Mouse (Mus musculus) hindbrain, embryonic 12.5 days (tissue): Measurements from ENCODE around the gene Bnc2. TPM values are rescaled to one million over a fixed set of nuclear protein-coding genes. Genes with fewer than 3 reads are reported as not detected.

Experiments used
- ATAC-seq: fragments of 200-750 bp; cut with Nextera tagmentation; 2 replicates; pipeline ENCODE4 v1.8.0; 2017; ENCODE audit warnings: moderate TSS enrichment; ENCODE audit not compliant: low FRiP score
- H3K27ac ChIP-seq: fragments of 300-500 bp; sonication (generic); 2 replicates; pipeline ENCODE4 v1.5.1; 2016; ENCODE audit warnings: mild to moderate bottlenecking
- H3K27me3 ChIP-seq: fragments of 300-500 bp; sonication (generic); 2 replicates; pipeline ENCODE4 v1.6.1; 2016; ENCODE audit warnings: mild to moderate bottlenecking
- H3K36me3 ChIP-seq: fragments of 300-500 bp; sonication (generic); 2 replicates; pipeline ENCODE4 v1.6.1; 2016; ENCODE audit warnings: mild to moderate bottlenecking
- H3K4me1 ChIP-seq: fragments of 300-500 bp; sonication (generic); 2 replicates; pipeline ENCODE4 v1.6.1; 2016
- H3K4me2 ChIP-seq: fragments of 300-500 bp; sonication (generic); replicated peaks from 2 replicates; pipeline ENCODE4 v1.6.1; 2016; ENCODE audit warnings: mild to moderate bottlenecking
- H3K4me3 ChIP-seq: fragments of 300-500 bp; sonication (generic); 2 replicates; pipeline ENCODE4 v1.5.1; 2016; ENCODE audit warnings: mild to moderate bottlenecking
- H3K9ac ChIP-seq: fragments of 300-500 bp; sonication (generic); 2 replicates; pipeline ENCODE4 v1.6.1; 2016; ENCODE audit warnings: mild to moderate bottlenecking, moderate library complexity
- H3K9me3 ChIP-seq: fragments of 300-500 bp; sonication (generic); replicated peaks from 2 replicates; pipeline ENCODE4 v1.6.1; 2016; ENCODE audit warnings: mild to moderate bottlenecking
- WGBS: fragments of 180-500 bp; shearing (Covaris S2); methylation state at CpG from one replicate; pipeline ENCODE4 v1.1.7; 2016; 5-methylcytosine and 5-hydroxymethylcytosine counted together
- polyA plus RNA-seq: library from polyadenylated mRNA; unstranded; fragments of >200 nt; fragmentation: Nextera tagmentation; extraction: Ambion mirVana; gene quantifications from 2 replicates; pipeline ENCODE4 v1.2.1, GENCODE M21; 2016

Gene Bnc2
- polyA plus RNA-seq: 19.2 and 27.1 TPM in 2 replicates

DNA sequence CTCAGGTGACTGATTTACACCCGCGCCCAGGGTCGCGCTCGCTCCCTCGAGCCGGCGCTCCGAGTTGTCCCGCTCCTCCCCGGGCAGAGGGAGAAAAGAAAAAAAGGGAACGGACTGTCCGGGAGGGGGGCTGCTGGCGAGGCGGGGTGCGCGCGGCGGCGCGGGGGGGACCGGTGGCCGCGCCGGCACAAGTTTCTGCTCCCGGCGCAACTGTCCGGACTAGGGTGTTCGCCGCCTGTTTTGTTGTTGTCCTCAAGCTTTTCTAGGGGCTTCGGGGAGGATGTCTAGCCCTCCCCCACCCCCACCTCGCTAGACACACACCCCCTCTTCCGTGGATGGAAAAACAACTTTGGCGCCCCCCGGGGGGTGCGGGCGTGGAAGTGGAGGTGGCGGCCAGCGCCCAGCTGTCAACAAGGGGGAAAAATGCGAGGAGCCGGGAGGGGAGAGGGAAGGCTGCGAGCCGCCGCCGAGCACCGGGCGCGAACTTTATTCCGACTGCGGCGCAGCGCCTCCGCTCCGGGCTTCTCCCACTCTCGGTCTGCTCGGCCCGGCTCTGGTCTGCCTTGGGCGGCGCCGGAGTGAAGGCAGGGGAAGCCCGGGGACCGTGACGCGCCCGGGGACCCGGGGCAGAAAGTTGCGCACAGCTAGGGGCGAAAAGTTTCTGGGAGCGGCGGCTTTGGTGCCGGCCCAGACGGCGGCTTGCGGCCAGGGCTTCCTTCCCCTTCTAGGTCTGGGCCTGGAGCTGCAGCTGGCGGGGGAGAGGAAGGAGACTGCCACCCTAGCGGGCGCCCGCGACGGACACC, at the start of gene Bnc2:
Gene Bnc2 (minus strand): TSS at position 105 of the 803 bp plus-strand sequence.
- peak within 1 kb of the TSS; percentile 96 for H3K4me2 ChIP-seq
- peak; percentile 55 for ATAC-seq
- H3K4me1 ChIP-seq: peaks cover 19% of the 10 kb centered on the region
- H3K9me3 ChIP-seq: no peaks in the 10 kb centered on the region
- peak within 1 kb of the TSS; percentile 70 for H3K27ac ChIP-seq
- H3K27me3 ChIP-seq: peaks cover 70% of the 10 kb centered on the region
- H3K9ac ChIP-seq: peak within 1 kb of the TSS; percentile 60
- no peaks in the 10 kb centered on the region for H3K36me3 ChIP-seq
- H3K4me3 ChIP-seq: peak within 1 kb of the TSS; percentile 65
- under 1% methylated on average over 73 of the region's 80 CpGs for whole genome bisulfite sequencing

DNA sequence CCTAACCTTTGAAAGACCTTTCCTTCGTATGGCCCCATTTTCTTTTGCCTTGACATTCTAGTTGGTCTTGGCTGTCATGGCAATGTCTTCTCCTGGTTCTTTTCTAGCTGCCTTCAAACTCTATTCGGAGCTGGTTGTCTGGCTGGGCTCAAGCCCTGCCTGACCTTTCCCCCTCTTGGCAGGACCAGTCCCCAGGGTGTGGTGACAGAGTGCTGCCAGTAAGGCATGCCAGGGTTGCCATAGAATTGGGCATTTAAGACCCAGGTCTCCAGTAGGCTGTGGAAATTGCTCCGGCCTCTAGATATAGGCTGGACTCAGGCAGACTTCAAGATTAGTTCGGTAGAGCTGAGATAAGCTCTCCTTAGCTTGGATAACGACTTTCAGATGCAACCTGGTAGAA, 32.9 kb upstream of the Bnc2 start:
- Histone ChIP-seq H3K4me2 (no peak overlapping the region), H3K27ac (no peak overlapping the region), H3K4me1 (no peaks in the 10 kb centered on the region), H3K36me3 (no peaks in the 10 kb centered on the region), H3K9ac (no peak overlapping the region), H3K9me3 (no peaks in the 10 kb centered on the region), H3K4me3 (no peak overlapping the region), H3K27me3 (0 out of 2 replicates have a peak, but pooled peaks cover 3% of the 10 kb centered on the region)
- ATAC-seq: no peak
- 81% methylated on average over 5 of the region's 5 CpGs for WGBS

DNA sequence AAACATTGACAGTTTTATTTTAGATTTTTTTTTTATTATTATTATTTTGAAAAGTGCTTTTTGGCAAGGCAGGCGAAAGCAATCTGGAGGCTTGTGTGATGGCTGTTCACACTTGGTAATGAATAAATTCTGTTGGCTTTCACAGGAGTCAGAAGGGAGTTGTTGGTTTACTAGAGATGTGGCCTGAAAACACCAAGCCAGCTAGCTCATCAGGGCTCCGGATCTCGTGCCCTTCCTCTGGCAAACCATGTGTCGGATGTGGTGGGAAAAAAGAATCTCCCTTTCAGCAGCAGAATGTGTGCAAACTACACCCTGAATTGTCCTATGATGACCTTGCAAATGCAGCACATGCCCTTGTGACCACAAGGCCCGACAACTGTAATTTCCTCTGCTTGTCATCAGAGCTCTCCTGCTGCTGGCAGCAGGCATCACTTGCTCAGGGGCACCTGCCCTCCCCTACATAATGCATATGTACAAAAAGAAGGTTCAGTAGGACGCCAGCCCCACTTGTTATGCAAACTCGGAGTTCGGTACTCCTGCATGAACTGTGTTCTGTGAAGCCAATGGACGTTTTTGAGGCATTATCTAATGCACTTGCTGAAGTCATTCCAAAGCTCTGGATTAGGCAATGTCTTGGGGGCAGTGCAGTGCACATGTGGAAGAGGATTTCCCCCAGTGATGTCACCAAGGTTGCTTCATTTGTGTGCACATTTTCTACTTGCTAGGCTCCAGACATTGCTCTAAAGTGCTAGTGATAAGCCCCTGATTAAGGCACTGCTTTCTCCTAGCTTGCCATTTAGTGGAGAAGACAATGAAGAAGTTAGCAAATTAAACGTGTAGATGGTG, 10.7 kb upstream of the Bnc2 start:
- Histone ChIP-seq H3K27ac (no peak overlapping the region), H3K4me1 (0 out of 2 replicates have a peak, but pooled peaks cover 3% of the 10 kb centered on the region), H3K4me2 (no peak overlapping the region), H3K36me3 (no peaks in the 10 kb centered on the region), H3K9ac (no peak overlapping the region), H3K4me3 (no peak overlapping the region), H3K27me3 (peaks cover 4% of the 10 kb centered on the region; the same call in 1 of the 2 replicates), H3K9me3 (no peaks in the 10 kb centered on the region)
- no peak for ATAC-seq
- 48% methylated on average over 10 of the region's 10 CpGs for WGBS

DNA sequence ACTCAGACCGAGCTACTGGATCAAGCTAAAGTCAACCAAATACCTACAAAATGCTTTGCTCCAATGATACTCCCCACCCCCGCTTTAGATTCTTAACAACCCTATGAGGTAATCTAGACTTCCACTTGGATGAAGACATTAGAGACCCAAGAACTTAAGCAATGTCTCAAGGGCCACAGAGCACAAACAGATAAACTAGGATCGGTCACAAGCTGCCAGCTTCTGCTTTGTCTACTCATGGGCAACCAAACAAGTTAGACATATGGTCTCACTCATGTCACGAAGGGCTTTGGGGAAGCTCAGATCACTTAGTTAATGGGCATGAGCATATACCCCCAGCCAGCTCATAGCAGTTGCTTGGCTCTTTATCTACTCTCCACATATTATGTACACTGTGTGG, 9.9 kb upstream of the Bnc2 start:
- Histone ChIP-seq H3K27ac (no peak overlapping the region), H3K9ac (no peak overlapping the region), H3K4me3 (no peak overlapping the region), H3K4me2 (no peak overlapping the region), H3K27me3 (peaks cover 4% of the 10 kb centered on the region; the same call in 1 of the 2 replicates), H3K9me3 (no peaks in the 10 kb centered on the region), H3K36me3 (no peaks in the 10 kb centered on the region), H3K4me1 (0 out of 2 replicates have a peak, but pooled peaks cover 3% of the 10 kb centered on the region)
- WGBS: 85% methylated on average over 4 of the region's 4 CpGs
- no peak for ATAC-seq

DNA sequence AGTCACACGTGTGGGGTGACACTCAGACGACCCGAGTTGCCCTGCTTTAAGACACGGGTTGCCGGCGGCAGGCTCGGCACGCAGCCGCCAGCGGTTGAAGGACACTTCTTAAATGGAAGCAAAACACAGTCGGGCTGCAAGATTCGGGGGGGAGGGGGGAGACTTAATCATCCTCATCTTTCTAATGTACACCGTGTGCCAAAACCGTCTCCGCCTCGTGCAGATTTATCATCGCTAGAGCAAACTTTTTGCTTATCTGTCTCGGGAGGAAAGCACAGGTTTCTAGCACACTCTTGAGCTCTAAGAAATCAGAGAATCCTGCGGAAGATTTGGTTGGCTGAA, 870 bp upstream of the Bnc2 start:
- no peaks in the 10 kb centered on the region for H3K9me3 ChIP-seq
- 2% methylated on average over 19 of the region's 19 CpGs for WGBS
- peaks cover 66% of the 10 kb centered on the region for H3K27me3 ChIP-seq
- H3K4me1 ChIP-seq: peaks cover 19% of the 10 kb centered on the region
- H3K9ac ChIP-seq: peak overlapping the region; percentile 60
- peak overlapping the region; percentile 96 for H3K4me2 ChIP-seq
- peak overlapping the region; percentile 65 for H3K4me3 ChIP-seq
- H3K27ac ChIP-seq: peak overlapping the region; percentile 70
- no peaks in the 10 kb centered on the region for H3K36me3 ChIP-seq
- peak; percentile 54; the same call in 1 of the 2 replicates for ATAC-seq

GRCm38 (mm10) chr4:84674318-84675170, 531 bp downstream of the Bnc2 start:
- H3K27me3 ChIP-seq: peaks cover 70% of the 10 kb centered on the region
- under 1% methylated on average over 83 of the region's 104 CpGs for WGBS
- H3K4me1 ChIP-seq: peaks cover 19% of the 10 kb centered on the region
- no peaks in the 10 kb centered on the region for H3K9me3 ChIP-seq
- H3K36me3 ChIP-seq: no peaks in the 10 kb centered on the region
- H3K9ac ChIP-seq: peak overlapping the region; percentile 60
- peak overlapping the region; percentile 70 for H3K27ac ChIP-seq
- ATAC-seq: peak; percentile 85
- H3K4me3 ChIP-seq: peak overlapping the region; percentile 65
- H3K4me2 ChIP-seq: peak overlapping the region; percentile 96

DNA sequence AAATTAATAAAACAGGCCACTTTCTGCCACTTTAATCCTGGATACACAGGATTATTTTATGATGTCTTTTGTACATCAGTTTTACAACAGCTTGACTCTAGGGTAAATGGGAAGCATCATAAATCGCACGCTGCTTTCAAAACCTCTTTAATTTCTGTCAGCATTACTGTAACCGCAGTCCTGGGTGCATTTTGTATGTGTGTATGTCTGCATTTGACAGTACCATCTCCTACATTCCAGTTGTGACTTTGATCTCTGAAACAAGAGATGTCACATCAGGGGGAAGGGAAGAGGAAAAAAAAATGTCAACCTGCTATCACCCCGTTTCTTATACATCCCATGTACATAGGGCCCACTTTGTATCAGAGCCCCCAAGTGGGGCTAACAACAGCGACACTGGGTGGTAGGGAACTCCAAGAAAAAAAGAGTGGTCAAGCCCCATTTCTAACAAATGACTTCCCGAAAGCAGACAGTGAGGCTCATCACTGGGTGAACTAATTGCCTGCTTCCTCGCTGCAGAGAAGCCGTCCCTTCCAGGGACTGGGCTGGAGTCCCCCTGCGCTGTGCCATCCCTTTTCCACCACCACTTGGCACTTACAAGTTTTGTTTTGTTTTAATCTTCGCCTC, 1.3 kb downstream of the Bnc2 start:
- Histone ChIP-seq H3K27me3 (peaks cover 72% of the 10 kb centered on the region), H3K27ac (no peak overlapping the region), H3K9ac (peak overlapping the region; percentile 60), H3K9me3 (no peaks in the 10 kb centered on the region), H3K4me3 (peak overlapping the region; percentile 65), H3K4me2 (peak overlapping the region; percentile 96), H3K36me3 (no peaks in the 10 kb centered on the region), H3K4me1 (peaks cover 25% of the 10 kb centered on the region)
- ATAC-seq: no peak
- WGBS: 14% methylated on average over 10 of the region's 10 CpGs

- no peak overlapping the region for H3K9ac ChIP-seq
- WGBS: 16% methylated on average over 14 of the region's 14 CpGs
- H3K27me3 ChIP-seq: peaks cover 67% of the 10 kb centered on the region
- peak overlapping the region; percentile 24 for H3K4me2 ChIP-seq
- no peaks in the 10 kb centered on the region for H3K9me3 ChIP-seq
- H3K27ac ChIP-seq: no peak overlapping the region; the same call in 1 of the 2 replicates
- H3K36me3 ChIP-seq: no peaks in the 10 kb centered on the region
- no peak overlapping the region; the same call in 1 of the 2 replicates for H3K4me3 ChIP-seq
- peaks cover 28% of the 10 kb centered on the region for H3K4me1 ChIP-seq
- ATAC-seq: no peak
Measured at GRCm38 (mm10) chr4:84672181-84672791, 2.8 kb downstream of the Bnc2 start.

- Histone ChIP-seq H3K36me3 (no peaks in the 10 kb centered on the region), H3K4me3 (no peak overlapping the region), H3K27ac (no peak overlapping the region), H3K4me1 (peaks cover 27% of the 10 kb centered on the region), H3K27me3 (peaks cover 61% of the 10 kb centered on the region), H3K9me3 (no peaks in the 10 kb centered on the region), H3K9ac (no peak overlapping the region), H3K4me2 (no peak overlapping the region)
- no peak for ATAC-seq
- WGBS: 50% methylated on average over 1 of the region's 1 CpGs
Measured at GRCm38 (mm10) chr4:84670996-84671395, 4.1 kb downstream of the Bnc2 start.

DNA sequence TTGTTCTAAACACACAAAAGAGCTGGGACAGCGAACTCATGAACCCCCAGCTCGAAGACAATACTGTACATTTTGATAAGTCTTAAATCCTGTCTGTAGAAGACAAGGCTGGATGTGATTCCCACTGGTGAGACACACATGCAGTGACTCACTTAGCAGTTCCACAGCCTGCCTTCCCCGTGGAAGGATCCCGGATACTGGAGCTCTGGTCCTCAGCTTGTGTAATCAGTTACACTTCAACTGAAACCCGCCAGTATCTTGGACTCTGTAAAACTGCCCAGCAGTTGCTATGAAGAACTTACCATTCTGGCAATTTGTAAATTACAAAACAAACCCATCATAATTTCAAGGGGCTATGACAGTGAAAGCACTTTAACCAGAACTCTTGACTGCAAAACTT, 5.4 kb downstream of the Bnc2 start:
- no peak for ATAC-seq
- Histone ChIP-seq H3K4me2 (peak overlapping the region; percentile 19; the same call in 1 of the 2 replicates), H3K9me3 (no peaks in the 10 kb centered on the region), H3K4me1 (peaks cover 19% of the 10 kb centered on the region), H3K4me3 (no peak overlapping the region), H3K27me3 (peaks cover 50% of the 10 kb centered on the region), H3K36me3 (no peaks in the 10 kb centered on the region), H3K27ac (no peak overlapping the region), H3K9ac (no peak overlapping the region)
- WGBS: 45% methylated on average over 5 of the region's 5 CpGs
